Mouse (Mus musculus) adrenal gland, postnatal 4 days (tissue): ENCODE measurements at regions not wholly inside any gene's neighbourhood (a gene's known extent, or its start where the extent isn't known, plus 50 kb on each side); places are given as distances from the start of the nearest gene placed in this dataset.
"Not testable (repeated sequence)": the region's sequence is repeated elsewhere in the genome, so short reads cannot be mapped to it uniquely, and the experiment has no call there.

ENCODE experiments used
- DNase-seq, 2 experiments: peaks; one replicate each; pipeline ENCODE4 v3.0.0; 2021 to 2022; ENCODE audit warnings: low spot score in 2 of 2, mixed read lengths in 2 of 2

GRCm38 (mm10) chr3:39776278-39777039 lies 754.6 kb upstream of the Intu start:
- no peak for DNase-seq

GRCm38 (mm10) chr3:39779690-39780218 lies 751.3 kb upstream of the Intu start:
- DNase-seq = no peak

- DNase-seq = no peak
Measured at GRCm38 (mm10) chr3:39780270-39780669, 750.8 kb upstream of the Intu start.

- no peak for DNase-seq
Measured at GRCm38 (mm10) chr3:39784901-39785300, 746.2 kb upstream of the Intu start.

- DNase-seq = no peak
Measured at GRCm38 (mm10) chr3:39809586-39809985, 721.5 kb upstream of the Intu start.

- DNase-seq = peak in 1 of 2 experiments; percentile 9
Measured at GRCm38 (mm10) chr3:39814814-39815213, 716.3 kb upstream of the Intu start.

GRCm38 (mm10) chr3:39830488-39831056 lies 700.5 kb upstream of the Intu start:
- DNase-seq = no peak

GRCm38 (mm10) chr3:39838377-39839145 lies 692.5 kb upstream of the Intu start:
- no peak for DNase-seq

GRCm38 (mm10) chr3:39840946-39841345 lies 690.1 kb upstream of the Intu start:
- DNase-seq = no peak

- DNase-seq = no peak
Measured at GRCm38 (mm10) chr3:39845123-39845522, 686.0 kb upstream of the Intu start.

GRCm38 (mm10) chr3:39848829-39849228 lies 682.3 kb upstream of the Intu start:
- no peak for DNase-seq

GRCm38 (mm10) chr3:39857214-39857839 lies 673.8 kb upstream of the Intu start:
- DNase-seq = no peak

GRCm38 (mm10) chr3:39876046-39876445 lies 655.0 kb upstream of the Intu start:
- not testable (repeated sequence) for DNase-seq

- DNase-seq = no peak
Measured at GRCm38 (mm10) chr3:39884370-39884769, 646.7 kb upstream of the Intu start.

- DNase-seq = no peak
Measured at GRCm38 (mm10) chr3:39888376-39888775, 642.7 kb upstream of the Intu start.

- no peak for DNase-seq
Measured at GRCm38 (mm10) chr3:39889222-39889621, 641.9 kb upstream of the Intu start.

GRCm38 (mm10) chr3:39898961-39899360 lies 632.1 kb upstream of the Intu start:
- DNase-seq = no peak

GRCm38 (mm10) chr3:39900207-39900606 lies 630.9 kb upstream of the Intu start:
- DNase-seq = no peak

- DNase-seq = no peak
Measured at GRCm38 (mm10) chr3:39904377-39904776, 626.7 kb upstream of the Intu start.

GRCm38 (mm10) chr3:39908676-39909362 lies 622.3 kb upstream of the Intu start:
- DNase-seq = no peak

GRCm38 (mm10) chr3:39909642-39910041 lies 621.4 kb upstream of the Intu start:
- no peak for DNase-seq
